Mouse (Mus musculus) heart, postnatal 0 days (tissue): ENCODE measurements around the gene Ldlr.

Source experiments
- CTCF ChIP-seq: IDR thresholded peaks from 2 replicates; pipeline ENCODE4 v1.5.1; 2016; ENCODE audit warnings: antibody characterized with exemption, control low read depth, low read depth
- EP300 ChIP-seq: IDR thresholded peaks from 2 replicates; pipeline ENCODE4 v1.6.1; 2016; ENCODE audit warnings: antibody characterized with exemption, low read depth

- TF ChIP-seq CTCF (no peak), EP300 (no peak)
Measured at GRCm38 (mm10) chr9:21721036-21721435, 2.2 kb upstream of the Ldlr start.
